Mouse (Mus musculus): ENCODE results near the gene Grhl3.
A peak's percentile ranks its signal among the peaks of the same experiment; 100 is the strongest.

Gene Grhl3

DNA sequence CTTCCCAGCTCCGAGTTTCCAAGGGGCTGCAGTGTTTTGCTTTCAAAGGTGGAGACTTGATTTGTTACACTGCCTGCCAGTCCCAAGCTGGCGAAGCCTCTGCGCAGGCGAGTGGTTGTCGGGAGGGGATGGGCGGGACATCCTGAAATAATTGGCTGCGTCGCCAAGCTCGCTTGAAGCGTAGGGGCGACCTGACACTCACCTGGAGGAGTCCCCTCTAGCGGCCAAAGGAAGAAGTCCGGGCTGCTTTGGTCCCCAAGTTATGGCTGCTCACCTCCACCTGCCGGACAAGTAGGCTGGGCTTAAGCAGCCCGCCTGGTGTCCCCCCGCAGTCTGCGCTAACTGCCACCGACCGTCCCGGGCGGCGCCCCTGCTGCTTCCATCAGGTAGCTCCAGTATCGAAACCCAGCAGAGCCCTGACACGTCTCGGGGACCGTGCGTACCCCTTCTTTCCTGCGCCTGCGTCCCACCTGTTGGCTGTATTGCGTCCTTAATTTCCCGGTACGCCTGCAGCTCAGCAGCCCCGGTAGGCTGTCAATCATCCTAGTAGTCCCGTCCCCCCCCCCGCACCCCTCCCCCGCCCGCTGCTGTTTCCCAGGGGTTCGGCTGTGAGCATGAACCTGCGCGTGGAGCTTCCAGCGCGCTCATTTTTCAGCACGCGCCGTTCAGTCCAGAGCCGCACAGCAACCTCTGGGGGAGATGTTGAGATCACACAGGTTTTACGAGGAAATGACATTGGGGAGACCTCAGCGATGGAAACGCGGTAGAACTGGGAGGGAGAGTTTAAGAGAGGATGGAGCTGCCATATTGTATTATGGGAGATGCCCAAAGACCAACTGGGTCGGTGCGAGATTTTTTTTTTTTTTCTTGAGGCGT lies 78.7 kb downstream of the Grhl3 start, which contains the start of the genes Stpg1 and Nipal3:
Gene Stpg1, plus strand, starts transcription at position 270 of the 876 bp plus-strand sequence.
Gene Nipal3, minus strand, starts transcription at position 518 of the 876 bp plus-strand sequence.
- DNase-seq (ENCODE audit: low spot score in 2 of 2): peak; percentile 83 to 84

DNA sequence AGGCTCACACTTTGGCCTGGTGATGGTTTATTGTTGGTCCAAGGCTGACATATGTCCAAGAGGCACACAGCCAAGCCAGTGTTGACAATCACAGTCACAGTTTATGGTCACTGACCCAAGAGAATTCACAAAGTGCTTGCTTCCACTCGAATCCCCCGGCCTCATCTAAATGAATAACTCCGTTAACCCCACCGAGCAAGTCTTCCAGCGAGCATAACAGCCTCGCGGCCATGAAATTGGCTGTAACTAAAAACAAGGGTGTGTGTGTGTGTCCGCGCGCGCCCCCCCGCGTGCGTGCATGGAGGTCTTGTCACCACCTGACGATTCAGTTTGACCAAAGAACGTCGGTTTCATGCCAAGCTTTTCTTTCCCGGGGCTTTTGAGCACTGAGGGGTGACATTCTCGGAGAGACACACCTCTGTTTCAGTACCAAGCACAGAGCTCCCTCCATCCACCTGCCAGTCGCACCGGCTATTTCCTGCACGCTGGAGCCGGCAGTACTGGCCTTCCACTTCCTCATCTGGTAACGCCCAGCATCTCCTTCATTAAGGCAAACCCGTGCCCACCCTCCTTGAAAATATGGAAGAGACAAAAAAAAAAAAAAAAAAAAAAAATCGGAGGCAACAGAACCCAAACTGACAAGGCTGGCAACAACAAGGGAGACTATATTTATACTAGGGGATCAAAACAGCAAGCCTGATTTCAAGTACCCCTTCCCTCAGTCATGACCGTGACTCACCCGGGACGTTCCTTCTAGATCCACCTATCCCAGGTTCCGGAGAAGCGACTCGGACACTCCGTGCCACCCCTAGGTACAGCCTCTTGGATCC lies 79.5 kb downstream of the Grhl3 start:
- DNase-seq (ENCODE audit: low spot score in 2 of 2): peak; percentile 25 to 29

DNA sequence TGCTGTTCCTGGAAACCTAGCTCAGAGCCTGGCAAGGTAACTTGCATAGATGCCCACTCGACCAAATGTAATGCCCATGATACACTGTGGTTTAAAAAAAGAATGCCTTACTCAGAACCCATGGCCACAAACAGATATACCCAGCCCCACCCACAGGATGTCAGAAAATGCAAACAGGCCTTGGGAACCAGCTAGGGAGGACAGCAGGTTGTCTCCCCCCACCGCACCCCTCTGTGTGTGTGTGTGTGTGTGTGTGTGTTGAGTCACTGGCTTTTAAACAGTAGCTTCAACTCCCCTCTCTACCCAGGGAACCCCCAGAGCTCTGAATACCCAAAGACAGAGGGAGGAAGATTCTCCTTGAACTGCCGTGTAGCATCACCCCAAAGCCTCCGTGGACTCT lies 80.2 kb downstream of the Grhl3 start:
- no peak for DNase-seq (ENCODE audit: low spot score in 2 of 2)

All from thymus, postnatal 10 days (tissue).